Comparison of ENCODE assay signal across 8 mouse cellular contexts in the genomic region with DNA sequence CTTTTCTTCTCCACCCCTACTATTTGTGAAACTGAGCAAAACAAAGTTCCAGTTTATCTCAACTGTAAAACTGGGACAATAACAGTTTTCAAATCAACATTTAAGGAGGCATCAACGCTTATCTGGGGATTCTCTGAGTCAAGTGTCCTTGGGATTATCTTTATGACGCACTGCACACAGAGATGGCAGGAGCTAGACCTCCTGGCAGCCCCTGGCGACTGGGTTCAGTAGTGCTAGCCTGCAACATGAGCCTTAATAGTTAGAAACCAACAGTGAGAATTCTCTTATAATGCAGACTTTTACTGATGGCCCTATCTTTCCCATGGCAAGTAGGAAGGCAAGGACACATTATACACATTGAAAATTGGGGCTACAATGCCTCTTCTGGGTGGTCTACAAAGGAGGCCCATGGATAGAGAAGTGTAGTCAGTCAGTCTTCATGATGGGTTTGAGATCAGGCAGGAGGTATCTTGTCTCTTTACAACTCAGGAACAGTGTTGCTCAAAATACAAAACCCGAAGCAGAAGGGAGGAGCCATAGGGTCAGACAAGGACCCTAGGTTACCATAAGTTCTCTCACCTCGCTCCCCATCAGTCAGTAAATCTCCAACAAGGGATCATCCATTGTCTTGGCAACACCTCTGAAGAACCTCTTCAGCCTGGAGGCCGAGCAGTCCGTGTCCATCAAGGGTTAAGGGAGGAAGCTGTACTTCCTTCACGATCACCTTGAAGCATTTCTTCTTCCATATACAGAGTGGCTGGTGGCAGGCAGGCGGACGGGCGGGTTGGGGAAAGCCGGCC. TPM values are rescaled to one million over a fixed set of nuclear protein-coding genes. Genes with fewer than 3 reads are reported as not detected.
A peak's percentile ranks its signal among the peaks of the same experiment; 100 is the strongest.
DNase-seq lines count a peak whose midpoint lies in the region; ATAC-seq and TF ChIP-seq lines count a peak whose summit lies in the region.

No protein-coding gene starts in this region.

- H3K4me3 ChIP-seq in embryonic fibroblast, embryonic 13.5 days (ENCODE audit: insufficient read depth, low read length), result peak overlapping the region; percentile 72
- H3K4me3 ChIP-seq in limb, embryonic 15.5 days, result peak overlapping the region; percentile 99

- no peaks in the 10 kb centered on the region for H3K36me3 ChIP-seq in limb, embryonic 15.5 days

- peaks cover 6% of the 10 kb centered on the region; the same call in 1 of the 2 replicates for H3K4me1 ChIP-seq in embryonic fibroblast, embryonic 13.5 days (ENCODE audit: control insufficient read depth, insufficient read depth, low read length)
- peaks cover 14% of the 10 kb centered on the region; the same call in 1 of the 2 replicates for H3K4me1 ChIP-seq in limb, embryonic 15.5 days

- TF ChIP-seq POLR2A in embryonic fibroblast, embryonic 13.5 days (IDR thresholded peaks at IDR 0.05; ENCODE audit: low read depth, low read length), result no peak

- TF ChIP-seq CTCF in embryonic fibroblast, embryonic 13.5 days (IDR thresholded peaks at IDR 0.05; ENCODE audit: borderline replicate concordance, insufficient read depth, low read length), result no peak

- H3K27ac ChIP-seq in embryonic fibroblast, embryonic 13.5 days (ENCODE audit: insufficient read depth, low read length), result peak overlapping the region; percentile 58; the same call in 1 of the 2 replicates
- peak overlapping the region; percentile 85 for H3K27ac ChIP-seq in limb, embryonic 15.5 days

- no peaks in the 10 kb centered on the region for H3K27me3 ChIP-seq in limb, embryonic 15.5 days

- peak; percentile 63 to 85 for DNase-seq in adrenal gland, adult (ENCODE audit: inconsistent age in 2 of 2, low spot score in 1 of 2)
- DNase-seq in adrenal gland, adult 18-20 months (ENCODE audit: low spot score in 2 of 2), result no peak
- peak; percentile 59 for DNase-seq in ovary, adult 18-20 months (ENCODE audit: low spot score)
- no peak for DNase-seq in ovary, postnatal 10 days (ENCODE audit: low spot score)
- DNase-seq in retina, adult 2 months (ENCODE audit: low read depth, low spot score), result peak; percentile 20
- no peak for DNase-seq in gastrocnemius, postnatal 25 days

- ATAC-seq in limb, embryonic 15.5 days (ENCODE audit: insufficient number of reproducible peaks, low FRiP score, low TSS enrichment, low read depth), result no peak

- H3K9ac ChIP-seq in limb, embryonic 15.5 days, result peak overlapping the region; percentile 91

- no peaks in the 10 kb centered on the region for H3K9me3 ChIP-seq in limb, embryonic 15.5 days

- WGBS in limb, embryonic 15.5 days, result 15% methylated on average over 12 of the region's 12 CpGs

- peak overlapping the region; percentile 76 for H3K4me2 ChIP-seq in limb, embryonic 15.5 days

RNA-seq across cellular contexts. Expression of a gene that starts 0.7 kb away (rescaled TPM):
- total RNA-seq in adrenal gland, adult 18-20 months (2021), result 10 to 100 TPM; 11.2 to 21.5 TPM
- polyA plus RNA-seq in embryonic fibroblast, embryonic 13.5 days (2011; ENCODE audit: insufficient read length, low read depth, missing spikeins), result 25.0 and 30.7 TPM in 2 replicates
- polyA plus RNA-seq in limb, embryonic 15.5 days (2015; fragmentation: Nextera tagmentation; extraction: Ambion mirVana), result 19.8 and 21.6 TPM in 2 replicates
- total RNA-seq in gastrocnemius, postnatal 25 days (2021), result 1 to 10 TPM; 7.0 to 7.3 TPM

Comparison
In these comparisons a context has a peak if more than half of its experiments do, and no peak if none do; other contexts are left out.
1. DNase-seq: peak in adrenal gland, adult (2 of 2), ovary, adult 18-20 months (single experiment) and retina, adult 2 months (single experiment); none in adrenal gland, adult 18-20 months (0 of 2), ovary, postnatal 10 days (single experiment) and gastrocnemius, postnatal 25 days (single experiment).